In the genomic region with DNA sequence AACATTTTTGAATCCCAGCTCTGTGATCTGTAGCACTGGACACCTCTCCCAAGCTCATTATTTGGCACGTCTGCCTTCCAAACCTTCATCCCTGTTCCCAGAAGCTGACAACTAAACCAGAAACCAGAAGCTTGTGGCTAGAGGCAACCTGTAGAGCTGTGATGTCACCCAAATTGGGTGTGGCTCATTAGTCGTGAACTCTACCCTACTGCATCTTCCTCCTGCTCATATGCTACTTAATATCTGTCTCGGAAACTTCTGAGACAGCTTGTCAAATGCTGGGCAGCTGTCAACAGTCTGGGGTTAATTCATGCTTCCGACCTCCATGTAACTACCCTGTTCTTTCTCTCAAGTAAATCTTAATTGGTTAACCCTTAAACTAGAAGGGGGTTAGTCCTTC, we compare ENCODE assay signal across 13 mouse cellular contexts.
"Had no signal": no experiment of that assay in that cellular context is flagged by ENCODE, and none has a peak within 500 bp of the region (broad histone marks: within the 10 kb centered on the region; RNA-seq: fewer than 3 reads in every experiment).

No protein-coding gene starts in this region.

- DNase-seq: kidney, adult 18-20 months; kidney, postnatal 10 days; kidney, postnatal 4 days; lung, adult 2 months; lung, postnatal 36 days; right cerebral cortex, adult 18-20 months; right cerebral cortex, postnatal 25 days; thymus, postnatal 4 days had no signal

- H3K36me3 ChIP-seq: limb, embryonic 10.5 days; liver, embryonic 15.5 days; midbrain, embryonic 10.5 days; midbrain, embryonic 15.5 days had no signal

- H3K27me3 ChIP-seq: liver, embryonic 15.5 days; midbrain, embryonic 15.5 days had no signal

- ATAC-seq: lung, postnatal 0 days; midbrain, embryonic 15.5 days had no signal
